Mouse (Mus musculus) adrenal gland, adult (tissue): ENCODE results near the gene Robo3.

Experiments
- DNase-seq, 2 experiments: peaks; one replicate each; pipeline ENCODE4 v3.0.0; 2022 to 2023; ENCODE audit warnings: low spot score in 1 of 2; ENCODE audit not compliant: inconsistent age in 2 of 2

Robo3 gene

DNA sequence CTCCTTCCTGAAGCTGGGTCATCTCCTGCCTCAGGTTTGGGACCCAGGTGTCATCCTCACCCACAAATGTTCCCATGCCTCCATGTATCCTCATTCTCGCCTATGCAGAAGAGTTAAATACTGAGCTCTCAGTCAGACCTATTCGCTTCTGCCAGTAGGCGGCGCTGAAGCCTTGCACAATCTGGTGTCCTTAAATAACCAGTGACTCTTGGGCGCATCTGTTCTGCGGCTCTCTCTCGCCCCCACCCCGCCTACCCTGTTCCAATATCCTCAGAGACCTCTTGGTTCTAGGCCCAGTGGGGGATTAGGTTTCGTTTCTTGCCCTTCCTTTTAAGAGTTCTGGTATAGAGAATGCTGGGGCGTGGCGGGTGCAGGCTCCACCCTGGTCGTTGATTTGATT is 2.5 kb downstream of the Robo3 start:
- DNase-seq: peak; percentile 80 to 94

DNA sequence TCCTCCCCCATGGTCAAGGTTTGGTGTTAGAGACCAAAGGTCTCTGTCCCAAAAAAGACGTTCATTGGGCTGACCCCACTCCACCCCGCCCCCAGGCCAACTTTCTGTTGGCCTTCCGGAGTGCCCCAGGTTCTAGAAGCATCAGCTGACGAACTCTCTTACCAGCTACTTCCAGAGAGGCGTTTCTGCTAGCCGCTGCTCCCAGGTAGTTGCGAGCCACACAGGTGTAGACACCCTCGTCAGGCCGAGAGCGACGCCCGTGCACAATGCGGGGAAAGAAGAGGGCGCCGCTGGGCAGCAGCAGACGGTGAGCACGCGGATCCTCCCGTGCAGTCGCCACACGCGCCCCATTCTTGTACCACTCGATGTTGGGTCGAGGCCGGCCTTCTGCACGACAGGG is 3.7 kb downstream of the Robo3 start:
- DNase-seq: no peak

DNA sequence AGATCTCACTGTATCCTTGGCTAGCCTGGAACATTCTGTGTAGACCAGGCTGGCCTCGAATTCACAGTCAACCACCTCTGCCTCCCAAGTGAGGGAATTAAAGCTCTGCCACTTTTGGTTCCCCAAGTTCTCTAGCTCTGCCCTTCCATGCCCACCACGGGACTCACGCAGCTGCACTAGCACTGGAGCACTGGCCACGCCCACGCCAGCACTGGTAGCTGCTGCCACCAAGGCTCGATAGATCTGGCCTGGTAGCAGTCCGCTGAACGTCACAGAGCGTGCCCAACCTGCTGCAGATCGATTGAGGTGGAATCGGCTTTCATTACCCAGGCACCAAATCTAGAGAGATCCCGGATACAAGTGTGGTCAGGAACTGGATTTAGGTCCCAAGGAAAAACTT is 11.8 kb downstream of the Robo3 start:
- DNase-seq: peak; percentile 55 to 73

DNA sequence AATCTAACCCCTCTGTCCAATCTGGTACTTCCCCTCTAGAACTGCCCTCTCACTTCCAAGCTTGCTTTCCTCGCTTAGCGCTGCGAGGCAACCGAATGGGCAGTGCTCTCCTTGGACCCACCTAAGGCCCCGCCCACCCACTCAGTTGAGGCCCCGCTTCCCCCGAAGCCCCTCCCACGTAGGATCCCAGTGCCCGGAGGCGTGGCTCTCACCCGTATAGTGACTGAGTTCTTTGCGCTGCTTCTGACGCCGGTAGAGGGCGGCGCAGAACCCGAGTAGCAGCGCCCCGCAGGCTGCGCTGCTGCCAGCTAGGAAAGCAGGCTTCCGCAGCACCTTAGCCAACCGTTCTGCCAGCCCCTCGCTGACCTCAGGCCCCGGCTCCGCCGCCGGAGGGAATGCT is 12.4 kb downstream of the Robo3 start:
- DNase-seq: peak; percentile 88 to 95

DNA sequence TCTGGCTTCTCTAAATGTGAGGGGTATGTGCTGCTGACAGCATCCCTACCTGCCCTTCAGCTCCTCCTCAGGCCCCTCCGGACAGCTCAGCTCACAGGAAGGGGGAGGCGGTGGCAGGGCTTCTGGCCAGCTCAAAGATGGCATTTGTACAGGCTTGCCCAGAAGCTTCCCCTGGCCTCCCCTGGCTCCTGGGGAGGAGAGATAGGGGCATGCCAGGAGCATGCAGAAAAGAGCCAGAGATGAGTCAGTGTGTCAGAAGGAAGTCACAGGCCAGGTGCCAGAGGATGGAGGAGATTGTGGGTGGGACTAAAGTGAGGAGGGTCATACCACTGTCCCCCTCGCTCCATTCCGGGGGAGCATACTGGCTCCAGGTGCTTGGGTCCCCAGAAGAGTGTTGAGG is 14.3 kb downstream of the Robo3 start:
- peak in 1 of 2 experiments; percentile 45 for DNase-seq

DNA sequence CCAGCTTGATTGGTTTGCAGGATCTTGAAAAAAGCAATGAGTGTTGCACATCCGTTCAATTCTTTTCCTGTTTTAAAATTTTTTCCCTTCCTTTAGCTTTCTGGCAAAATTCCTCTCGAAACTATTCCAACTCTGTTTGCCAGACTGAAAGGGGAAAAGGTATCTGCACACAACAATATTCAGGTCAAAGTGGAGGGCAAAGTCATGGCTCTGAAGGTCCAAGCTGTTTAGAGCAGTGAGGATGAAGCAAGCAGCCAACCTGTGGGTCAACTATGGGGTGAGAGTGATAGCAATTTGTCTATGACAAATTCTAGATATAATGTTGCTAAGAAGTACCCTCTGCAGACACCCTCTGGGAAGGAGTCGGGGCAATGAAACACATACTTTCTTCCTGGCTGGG is 18.4 kb downstream of the Robo3 start:
- DNase-seq: no peak

DNA sequence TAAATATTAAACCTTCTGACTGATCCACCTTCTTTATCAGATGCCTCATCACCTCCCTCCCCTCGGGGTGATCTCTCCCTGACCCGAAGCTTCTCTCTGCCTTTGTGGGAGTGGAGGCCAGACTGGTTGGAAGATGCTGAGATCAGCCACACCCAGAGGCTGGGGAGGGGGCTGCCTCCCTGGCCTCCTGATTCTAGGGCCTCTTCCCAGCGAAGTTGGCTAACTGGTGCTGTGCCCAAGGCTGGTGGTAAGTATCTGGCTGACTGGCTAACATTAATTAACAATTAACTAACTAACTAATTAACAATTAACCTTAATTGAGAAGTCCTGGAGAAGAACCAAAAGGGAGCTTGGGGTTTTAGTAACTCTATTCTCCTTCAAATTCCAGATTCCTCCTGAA is 20.1 kb downstream of the Robo3 start:
- DNase-seq: no peak

DNA sequence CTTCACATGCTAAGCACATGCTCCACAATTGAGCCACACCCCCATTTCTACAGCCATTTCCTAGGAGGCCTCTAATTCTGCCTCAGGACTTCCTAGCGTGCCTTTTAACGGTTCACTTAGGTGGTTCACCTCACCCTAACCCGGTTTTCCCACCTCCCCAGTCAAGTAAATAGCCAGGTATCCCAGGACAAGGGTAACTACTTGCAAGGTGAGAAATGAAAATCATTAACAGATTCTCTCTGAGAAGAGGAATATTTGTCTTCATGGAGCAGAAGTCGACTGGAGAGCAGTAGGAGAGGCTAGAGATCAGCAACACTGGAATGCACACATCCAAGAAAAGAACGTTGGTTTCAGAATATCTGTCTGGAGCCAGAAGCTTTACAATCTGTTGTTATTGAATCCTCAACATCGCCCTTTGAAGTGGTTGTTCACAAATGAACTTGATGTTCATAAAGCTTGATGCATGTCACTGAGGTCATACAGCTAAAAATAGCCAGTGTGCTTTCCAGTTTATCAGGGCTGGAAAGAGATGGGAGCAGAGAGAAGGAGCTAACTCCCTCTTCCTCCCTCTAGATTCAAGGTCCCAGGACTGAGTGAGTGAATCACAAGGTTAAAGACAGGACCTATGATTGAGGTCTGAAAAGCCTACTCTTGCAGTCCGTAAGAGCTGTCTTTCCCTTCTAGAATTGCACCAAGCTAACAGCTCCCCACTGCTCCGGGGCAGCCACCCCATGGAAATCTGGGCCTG is 23.2 kb downstream of the Robo3 start:
- DNase-seq: peak; percentile 47 to 79

DNA sequence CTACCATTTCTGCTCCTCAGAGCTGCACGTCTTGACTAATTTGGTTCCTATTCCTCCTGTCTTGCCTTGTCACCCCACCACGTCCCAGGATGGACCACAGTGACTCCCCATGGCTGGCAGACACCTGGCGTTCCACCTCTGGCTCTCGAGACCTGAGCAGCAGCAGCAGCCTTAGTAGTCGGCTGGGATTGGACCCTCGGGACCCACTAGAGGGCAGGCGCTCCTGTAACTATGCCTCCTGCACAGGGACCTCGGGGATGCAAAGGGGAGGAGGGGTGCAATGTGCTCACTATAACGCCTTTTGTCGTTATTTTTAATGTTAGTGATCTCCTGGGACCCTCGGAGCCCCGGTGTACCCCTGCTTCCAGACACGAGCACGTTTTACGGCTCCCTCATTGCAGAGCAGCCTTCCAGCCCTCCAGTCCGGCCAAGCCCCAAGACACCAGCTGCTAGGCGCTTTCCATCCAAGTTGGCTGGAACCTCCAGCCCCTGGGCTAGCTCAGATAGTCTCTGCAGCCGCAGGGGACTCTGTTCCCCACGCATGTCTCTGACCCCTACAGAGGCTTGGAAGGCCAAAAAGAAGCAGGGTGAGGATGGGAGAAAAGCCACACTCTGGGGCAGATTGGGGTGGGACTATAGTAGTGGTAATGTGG is 25.1 kb downstream of the Robo3 start:
- DNase-seq: no peak

DNA sequence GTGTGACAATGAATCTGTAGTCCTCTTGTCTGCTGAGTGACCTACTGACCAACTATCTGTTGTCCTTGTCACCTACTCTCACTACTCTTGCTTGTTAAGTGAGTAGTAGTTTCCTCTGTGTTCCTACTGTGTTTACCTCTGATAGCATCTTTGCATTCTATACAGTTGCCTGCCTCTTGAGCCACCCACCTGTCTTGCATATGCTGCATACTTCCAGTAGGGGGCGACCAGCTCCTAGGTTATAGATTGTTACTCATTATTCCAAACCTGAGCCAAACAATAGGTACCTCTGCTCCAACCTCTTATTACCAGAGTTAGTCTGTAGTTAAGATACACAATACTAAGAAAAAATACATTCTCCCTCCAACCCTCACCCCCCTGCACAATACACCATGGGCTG is 26.7 kb downstream of the Robo3 start:
- peak in 1 of 2 experiments; percentile 68 for DNase-seq

DNA sequence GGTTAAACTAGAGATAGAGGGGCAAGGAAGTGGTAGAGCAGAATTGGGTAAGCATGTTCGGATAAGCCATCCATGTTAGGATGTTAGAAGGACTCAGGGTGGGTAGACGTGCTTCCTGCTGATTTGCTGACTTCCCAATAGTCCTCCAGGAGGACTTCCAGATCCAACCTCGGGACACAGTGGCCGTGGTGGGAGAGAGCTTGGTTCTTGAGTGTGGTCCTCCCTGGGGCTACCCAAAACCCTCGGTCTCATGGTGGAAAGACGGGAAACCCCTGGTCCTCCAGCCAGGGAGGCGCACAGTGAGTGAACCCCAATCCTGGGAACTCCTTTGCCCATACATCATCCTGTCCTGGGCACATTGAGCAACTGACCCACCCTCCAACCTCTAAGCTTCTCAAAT is 30.0 kb downstream of the Robo3 start:
- no peak for DNase-seq

DNA sequence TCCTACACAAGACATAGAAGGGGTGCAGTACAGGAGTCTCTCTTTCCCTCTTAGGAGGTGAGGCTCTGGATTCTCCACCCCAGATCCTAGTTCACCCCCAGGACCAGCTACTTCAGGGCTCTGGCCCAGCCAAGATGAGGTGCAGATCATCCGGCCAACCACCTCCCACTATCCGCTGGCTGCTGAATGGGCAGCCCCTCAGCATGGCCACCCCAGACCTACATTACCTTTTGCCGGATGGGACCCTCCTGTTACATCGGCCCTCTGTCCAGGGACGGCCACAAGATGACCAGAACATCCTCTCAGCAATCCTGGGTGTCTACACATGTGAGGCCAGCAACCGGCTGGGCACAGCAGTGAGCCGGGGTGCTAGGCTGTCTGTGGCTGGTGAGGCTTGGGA is 30.5 kb downstream of the Robo3 start:
- no peak for DNase-seq

DNA sequence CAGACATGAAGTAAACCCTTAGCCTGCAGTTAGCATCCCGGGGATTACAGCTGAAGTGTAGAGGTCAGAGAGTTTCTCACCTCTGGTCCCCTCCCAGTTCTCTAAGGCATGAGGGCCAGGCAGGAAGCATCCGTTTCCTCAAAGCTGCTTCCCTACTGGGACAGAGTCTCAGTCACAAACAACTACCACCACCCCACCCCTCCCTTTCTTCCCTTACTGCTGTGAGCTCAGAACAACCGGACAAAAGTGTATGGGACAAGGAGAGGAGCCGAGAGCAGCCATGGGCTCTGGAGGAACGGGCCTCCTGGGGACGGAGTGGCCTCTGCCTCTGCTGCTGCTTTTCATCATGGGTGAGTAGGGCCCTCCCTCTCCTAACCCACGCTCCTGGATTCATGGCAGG is 31.2 kb downstream of the Robo3 start, which contains the start of gene Robo4:
Gene Robo4, plus strand, starts transcription at position 96 of the 400 bp plus-strand sequence.
- peak in 1 of 2 experiments; percentile 66 for DNase-seq

DNA sequence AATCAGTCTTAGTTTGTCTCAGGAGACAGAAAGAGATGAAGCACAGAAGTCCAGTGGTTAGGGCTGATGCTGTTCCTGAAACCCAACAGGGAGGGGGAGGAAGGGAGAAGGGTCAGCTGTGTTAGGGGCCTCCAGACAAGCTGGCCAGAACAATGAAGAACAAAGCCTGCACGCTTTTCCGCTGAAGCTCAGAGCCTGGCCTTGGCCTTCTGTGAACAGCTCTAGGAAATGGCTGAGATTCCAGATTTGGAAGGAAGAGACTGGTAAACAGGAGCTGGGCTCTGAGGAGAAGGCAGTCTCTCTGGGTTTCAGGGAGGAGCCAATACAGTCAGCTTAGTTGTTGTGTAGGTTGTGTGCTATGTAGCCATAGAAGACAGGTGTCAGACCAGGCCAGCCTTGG is 32.5 kb downstream of the Robo3 start:
- peak; percentile 61 to 80 for DNase-seq

DNA sequence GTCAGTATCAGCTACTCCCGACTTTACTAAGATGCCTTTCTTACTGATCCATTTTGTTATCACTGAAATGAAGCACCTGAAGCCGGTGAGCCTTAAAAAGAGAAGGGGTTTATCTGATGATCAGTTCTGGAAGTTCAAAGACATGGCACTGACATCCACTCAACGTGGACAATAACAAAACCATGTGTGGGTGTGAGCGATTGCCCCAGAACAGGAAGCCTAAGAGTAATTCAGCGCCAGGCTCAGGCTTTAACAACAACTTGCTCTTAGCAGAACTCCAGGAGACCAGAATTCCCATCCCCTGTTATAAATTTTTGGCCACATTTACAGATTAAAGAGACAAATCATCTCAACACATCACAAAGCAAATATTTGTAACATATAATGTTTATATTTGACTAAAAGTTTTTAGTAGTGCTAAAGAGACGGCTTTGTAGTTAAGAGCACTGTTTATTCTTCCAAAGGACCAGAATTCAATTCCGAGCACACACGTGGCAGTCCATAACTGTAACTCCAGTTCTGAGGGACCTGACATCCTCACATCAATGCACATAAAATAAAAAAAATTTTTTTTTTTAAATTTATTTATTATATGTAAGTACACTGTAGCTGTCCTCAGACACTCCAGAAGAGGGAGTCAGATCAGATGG is 39.4 kb downstream of the Robo3 start:
- DNase-seq: no peak

DNA sequence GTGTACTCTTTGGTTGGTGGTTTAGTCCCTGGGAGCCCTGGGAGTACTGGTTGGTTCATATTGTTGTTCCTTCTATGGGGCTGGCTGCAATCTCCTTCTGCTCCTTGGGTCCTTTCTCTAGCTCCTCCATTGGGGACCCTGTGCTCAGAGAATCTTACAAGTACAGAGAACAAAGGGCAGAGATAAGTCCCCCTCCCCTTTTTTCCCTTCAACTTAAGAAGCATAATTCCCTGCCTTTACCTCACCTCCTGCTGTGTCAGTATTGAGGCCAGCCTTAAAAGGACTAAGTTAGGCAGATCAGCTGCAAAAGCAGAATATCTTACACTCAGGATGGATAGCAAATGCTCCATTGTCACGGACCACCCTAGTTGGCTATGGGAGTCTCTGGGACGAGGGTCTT is 41.0 kb downstream of the Robo3 start:
- DNase-seq: no peak

DNA sequence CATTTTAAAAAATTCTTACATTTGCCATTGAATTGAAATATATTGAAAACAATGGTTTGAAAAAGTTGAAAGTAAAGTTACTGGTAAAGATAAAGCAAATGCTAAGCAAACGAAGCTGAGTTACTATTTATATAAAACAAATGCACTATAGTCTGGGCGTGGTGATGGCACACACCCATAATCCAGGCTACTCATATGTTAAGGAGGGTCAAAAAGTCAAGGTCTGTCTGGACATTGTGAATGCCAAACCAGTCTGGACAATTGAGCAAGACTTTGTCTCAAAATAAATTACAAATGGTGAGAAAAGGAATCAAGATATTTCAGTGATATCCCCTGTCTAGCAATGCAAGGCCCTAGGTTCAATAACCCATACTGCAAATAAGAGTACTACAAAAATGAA is 42.2 kb downstream of the Robo3 start:
- DNase-seq: no peak

DNA sequence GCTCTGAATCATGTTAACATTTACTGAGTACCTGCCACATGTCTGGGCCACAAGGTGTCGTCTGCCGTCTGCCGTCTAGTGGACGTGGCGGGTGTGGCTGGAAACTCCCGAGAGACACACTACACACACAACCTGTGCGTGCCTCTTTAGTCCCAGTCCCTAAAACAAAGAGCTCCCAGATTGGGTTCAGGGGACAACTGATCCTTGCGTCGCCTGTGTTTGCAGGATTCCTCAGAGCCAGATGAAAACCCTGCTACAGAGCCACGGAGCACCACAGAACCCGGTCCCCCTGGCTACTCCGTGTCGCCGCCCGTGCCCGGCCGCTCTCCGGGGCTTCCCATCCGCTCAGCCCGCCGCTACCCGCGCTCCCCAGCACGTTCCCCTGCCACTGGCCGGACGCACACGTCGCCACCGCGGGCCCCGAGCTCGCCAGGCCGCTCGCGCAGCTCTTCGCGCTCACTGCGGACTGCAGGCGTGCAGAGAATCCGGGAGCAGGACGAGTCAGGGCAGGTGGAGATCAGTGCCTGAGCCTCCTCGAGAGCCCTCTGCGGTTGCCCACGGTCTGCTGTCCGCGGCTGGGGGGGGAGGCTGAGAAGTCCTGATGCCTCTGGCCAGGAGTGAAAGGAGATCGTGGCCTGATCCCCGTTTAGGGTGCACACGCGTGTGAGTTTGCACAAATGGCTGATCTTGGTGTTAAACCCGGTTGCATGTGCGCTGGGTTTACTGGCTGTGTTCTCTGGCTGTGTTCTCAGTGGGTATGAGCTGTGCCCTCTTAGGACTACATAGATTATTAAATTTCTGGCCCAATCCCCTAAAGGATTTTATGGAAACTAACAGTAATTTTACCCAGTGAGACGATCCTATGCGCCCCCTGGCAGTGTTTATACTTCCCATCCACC is 48.5 kb downstream of the Robo3 start:
- peak; percentile 55 to 79 for DNase-seq

DNA sequence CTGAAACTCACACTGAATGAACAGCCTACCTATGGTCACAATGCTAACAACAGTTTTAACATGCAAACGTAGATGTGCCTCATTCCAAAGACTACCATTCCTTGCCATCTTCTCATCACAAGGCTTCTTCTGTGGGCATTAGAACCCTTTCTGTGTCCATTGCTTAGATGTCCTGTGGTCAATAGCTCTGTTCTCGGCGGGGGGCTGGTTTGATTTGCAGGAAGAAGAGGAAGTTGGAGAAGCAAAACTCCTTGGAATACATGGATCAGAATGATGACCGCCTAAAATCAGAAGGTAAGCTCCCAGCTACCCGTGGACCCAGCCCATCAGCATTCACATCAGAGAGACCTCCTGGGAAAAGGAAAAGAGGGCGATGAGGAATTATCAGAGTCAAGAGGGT is 49.9 kb downstream of the Robo3 start:
- no peak for DNase-seq

DNA sequence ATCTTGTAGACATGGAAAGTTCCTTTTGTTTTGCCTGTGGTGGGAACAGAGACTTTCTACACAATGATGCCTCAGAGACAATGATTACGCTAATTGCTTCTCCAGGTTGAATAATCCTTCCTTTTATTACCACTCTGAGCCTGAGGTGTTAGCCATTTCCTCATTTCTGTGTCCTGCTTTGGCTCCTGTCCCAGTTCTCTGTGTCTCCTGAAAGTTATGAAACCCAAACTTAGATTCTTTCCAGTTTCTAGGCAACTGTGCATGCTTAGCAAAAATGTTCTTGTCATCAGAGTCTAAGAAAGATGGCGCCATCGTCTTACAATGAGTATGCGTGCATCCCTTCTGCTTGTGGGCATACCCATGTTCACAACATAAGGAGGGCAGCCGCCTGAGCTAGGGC is 57.3 kb downstream of the Robo3 start:
- no peak for DNase-seq

DNA sequence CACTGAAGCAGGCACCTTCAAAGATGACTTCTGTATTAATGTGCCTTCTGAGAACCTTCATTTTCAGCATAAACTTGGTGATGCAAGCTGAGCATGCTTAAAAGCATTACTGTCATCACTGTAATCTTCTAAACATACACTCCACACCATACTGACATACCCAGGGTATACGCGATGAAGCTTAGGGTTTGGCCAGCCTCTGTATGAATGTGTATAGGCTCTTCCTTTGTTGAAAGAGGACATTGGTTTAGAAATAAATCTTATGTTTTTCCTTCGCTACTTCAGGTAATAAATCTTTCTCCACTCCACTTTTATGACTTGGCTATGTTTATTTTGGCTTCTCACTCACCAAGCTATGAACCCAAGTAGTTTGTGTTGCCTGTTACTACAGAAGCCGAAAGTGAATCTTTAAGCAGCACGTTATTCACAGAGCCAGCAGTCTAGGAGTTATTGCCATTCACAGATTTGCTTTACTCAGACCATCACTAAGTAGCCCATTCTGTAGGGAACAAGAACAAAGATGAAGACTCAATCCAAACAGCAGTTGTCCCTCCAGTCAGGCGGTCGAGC is 61.7 kb downstream of the Robo3 start:
- no peak for DNase-seq
